Mouse (Mus musculus) left cerebral cortex, postnatal 4 days (tissue): ENCODE results near the gene Asb6. TPM values are rescaled to one million over a fixed set of nuclear protein-coding genes. Genes with fewer than 3 reads are reported as not detected.
A peak's percentile ranks its signal among the peaks of the same experiment; 100 is the strongest.

Source experiments
- DNase-seq: peaks from one replicate; pipeline ENCODE4 v3.0.0-alpha.2; 2022
- intact Hi-C: fragments of 180-260 bp; cut with DNase I; formaldehyde crosslinking; loops from one replicate; pipeline ENCODE4 v1.15.1; 2025
- total RNA-seq, 2 experiments: library from RNA; stranded (reverse); gene quantifications; 2 replicates each; pipeline ENCODE4 v1.2.3; 2021

Asb6 gene
- total RNA-seq, 2 experiments from 2014 or later = 29.2 to 33.2 TPM

- intact Hi-C loops = no loop called here
- DNase-seq = no peak
Observed at GRCm38 (mm10) chr2:30800671-30801066, 29.5 kb downstream of the Asb6 start.

GRCm38 (mm10) chr2:30799456-30799855 is 30.7 kb downstream of the Asb6 start:
- no peak for DNase-seq
- intact Hi-C loops = loop anchor here (10.0 kb wide), 1 partner anchor 185 kb away; no protein-coding TSS in a partner anchor

- DNase-seq = peak; percentile 91
- intact Hi-C loops = loop anchor here (10.0 kb wide), 1 partner anchor 182 kb away; no protein-coding TSS in a partner anchor
Observed at GRCm38 (mm10) chr2:30796382-30796781, 33.8 kb downstream of the Asb6 start.

- intact Hi-C loops = loop anchor here (10.0 kb wide), 1 partner anchor 181 kb away; no protein-coding TSS in a partner anchor
- DNase-seq = peak; percentile 69
Observed at GRCm38 (mm10) chr2:30795889-30796275, 34.3 kb downstream of the Asb6 start.

GRCm38 (mm10) chr2:30795271-30795888 is 34.8 kb downstream of the Asb6 start:
- intact Hi-C loops = loop anchor here (10.0 kb wide), 1 partner anchor 181 kb away; no protein-coding TSS in a partner anchor
- DNase-seq = no peak

GRCm38 (mm10) chr2:30794179-30795108 is 35.7 kb downstream of the Asb6 start:
- peak; percentile 94 for DNase-seq
- intact Hi-C loops = loop anchor here (5.0 to 10.0 kb wide), 2 partner anchors 180 to 357 kb away; no protein-coding TSS in a partner anchor

GRCm38 (mm10) chr2:30792061-30792460 is 38.1 kb downstream of the Asb6 start:
- DNase-seq = peak; percentile 32
- intact Hi-C loops = loop anchor here (5.0 to 10.0 kb wide), 2 partner anchors 177 to 355 kb away; no protein-coding TSS in a partner anchor

GRCm38 (mm10) chr2:30787466-30787865 is 42.7 kb downstream of the Asb6 start:
- intact Hi-C loops = loop anchor here (5.0 kb wide), 1 partner anchor 65 kb away; no protein-coding TSS in a partner anchor

GRCm38 (mm10) chr2:30784078-30784994 is 45.8 kb downstream of the Asb6 start:
- intact Hi-C loops = no loop called here

More at GRCm38 (mm10) chr2:30787466-30787865, 42.7 kb downstream of the Asb6 start:
- no peak for DNase-seq

GRCm38 (mm10) chr2:30783346-30783745 is 46.8 kb downstream of the Asb6 start:
- peak; percentile 68 for DNase-seq
- intact Hi-C loops = no loop called here

More at GRCm38 (mm10) chr2:30784078-30784994, 45.8 kb downstream of the Asb6 start:
- no peak for DNase-seq

GRCm38 (mm10) chr2:30782312-30783290 is 47.5 kb downstream of the Asb6 start:
- DNase-seq = no peak
- intact Hi-C loops = no loop called here

GRCm38 (mm10) chr2:30779241-30779640 is 50.9 kb downstream of the Asb6 start:
- DNase-seq = no peak
- intact Hi-C loops = no loop called here

GRCm38 (mm10) chr2:30778235-30778634 is 51.9 kb downstream of the Asb6 start:
- intact Hi-C loops = no loop called here
- no peak for DNase-seq

GRCm38 (mm10) chr2:30777266-30777665 is 52.9 kb downstream of the Asb6 start:
- intact Hi-C loops = no loop called here
- no peak for DNase-seq

- DNase-seq = no peak
- intact Hi-C loops = no loop called here
Observed at GRCm38 (mm10) chr2:30775955-30776354, 54.2 kb downstream of the Asb6 start.

- peak; percentile 31 for DNase-seq
- intact Hi-C loops = no loop called here
Observed at GRCm38 (mm10) chr2:30773313-30774005, 56.7 kb downstream of the Asb6 start.
